ENCODE assay signal across 13 mouse cellular contexts in the genomic region with DNA sequence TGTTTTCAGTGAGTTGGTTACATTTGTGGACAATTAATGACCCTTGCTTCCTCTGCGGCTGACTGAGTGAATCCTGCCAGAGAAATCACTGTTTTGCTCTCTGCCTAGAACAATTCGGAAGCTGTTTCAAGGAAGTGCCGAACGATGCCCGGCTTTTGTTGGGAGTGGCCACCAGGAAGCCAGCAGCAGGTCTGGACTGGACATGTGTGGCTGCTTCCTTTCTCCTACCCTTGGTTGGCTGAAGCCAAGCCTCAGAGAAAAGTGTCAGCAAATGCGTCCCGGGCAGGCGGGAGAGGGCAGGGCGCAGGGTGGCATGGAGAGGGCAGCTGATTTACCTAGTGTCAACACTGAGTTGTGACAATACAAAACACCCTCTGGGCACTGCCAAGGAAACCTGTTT. TPM values are rescaled to one million over a fixed set of nuclear protein-coding genes. Genes with fewer than 3 reads are reported as not detected.
DNase-seq lines count a peak whose midpoint lies in the region; ATAC-seq and TF ChIP-seq lines count a peak whose summit lies in the region.
"Had no signal": no experiment of that assay in that cellular context is flagged by ENCODE, and none has a peak within 500 bp of the region (broad histone marks: within the 10 kb centered on the region; RNA-seq: fewer than 3 reads in every experiment).

No protein-coding gene starts in this region.

- H3K4me1 ChIP-seq in liver, adult 2 months (ENCODE audit: control insufficient read depth, insufficient read depth, low read length) = peaks cover 37% of the 10 kb centered on the region
- peaks cover 78% of the 10 kb centered on the region for H3K4me1 ChIP-seq in heart, embryonic 13.5 days
- peaks cover 21% of the 10 kb centered on the region; the same call in 1 of the 2 replicates for H3K4me1 ChIP-seq in kidney, postnatal 0 days (replicated peaks; ENCODE audit: insufficient read depth, low read length)

- peak; percentile 92 for DNase-seq in liver, adult 2 months (ENCODE audit: extremely low read depth, low read depth, low spot score)
- DNase-seq in liver = no peak
- peak; percentile 71 for DNase-seq in kidney, postnatal 0 days (ENCODE audit: low spot score)
- DNase-seq in lung, postnatal 4 days = peak; percentile 74 to 87
- no peak for DNase-seq in cerebellum, postnatal 14 days
- DNase-seq in yolk sac, embryonic 10.5 days (ENCODE audit: low spot score) = no peak
- DNase-seq: cerebellum, postnatal 36 days had no signal

- TF ChIP-seq POLR2A in liver, adult 2 months (IDR thresholded peaks at IDR 0.05; ENCODE audit: extremely low read depth, insufficient read depth, low read length) = no peak

- H3K9me3 ChIP-seq in heart, embryonic 13.5 days = no peaks in the 10 kb centered on the region
- H3K9me3 ChIP-seq in kidney, postnatal 0 days (replicated peaks; ENCODE audit: low read length) = no peaks in the 10 kb centered on the region
- H3K9me3 ChIP-seq: hindbrain, embryonic 12.5 days; midbrain, embryonic 15.5 days had no signal

- peak overlapping the region; percentile 88 for H3K27ac ChIP-seq in liver, adult 2 months (replicated peaks; ENCODE audit: insufficient read depth, low read depth, low read length)
- peak overlapping the region; percentile 78 for H3K27ac ChIP-seq in heart, embryonic 13.5 days (replicated peaks)
- peak overlapping the region; percentile 82 for H3K27ac ChIP-seq in kidney, postnatal 0 days
- H3K27ac ChIP-seq: hindbrain, embryonic 12.5 days; midbrain, embryonic 15.5 days had no signal

- no peaks in the 10 kb centered on the region; the same call in 1 of the 2 replicates for H3K36me3 ChIP-seq in liver, adult 2 months (ENCODE audit: control insufficient read depth, insufficient read depth, low read length)
- peaks cover 22% of the 10 kb centered on the region for H3K36me3 ChIP-seq in heart, embryonic 13.5 days
- no peaks in the 10 kb centered on the region for H3K36me3 ChIP-seq in kidney, postnatal 0 days (ENCODE audit: insufficient read depth, low read length)
- H3K36me3 ChIP-seq: hindbrain, embryonic 12.5 days; midbrain, embryonic 15.5 days had no signal

- H3K9ac ChIP-seq in liver, adult 2 months (ENCODE audit: low read depth, low read length) = peak overlapping the region; percentile 18; the same call in 1 of the 2 replicates
- H3K9ac ChIP-seq in heart, embryonic 13.5 days = peak overlapping the region; percentile 33; the same call in 1 of the 2 replicates
- no peak overlapping the region for H3K9ac ChIP-seq in kidney, postnatal 0 days (ENCODE audit: low read depth, low read length)
- H3K9ac ChIP-seq: hindbrain, embryonic 12.5 days; midbrain, embryonic 15.5 days had no signal

- no peak overlapping the region for H3K4me3 ChIP-seq in liver, adult 2 months (ENCODE audit: insufficient read depth, low read depth, low read length)
- no peak overlapping the region for H3K4me3 ChIP-seq in heart, embryonic 13.5 days
- H3K4me3 ChIP-seq in kidney, postnatal 0 days (replicated peaks; ENCODE audit: low read depth, low read length) = no peak overlapping the region
- H3K4me3 ChIP-seq: hindbrain, embryonic 12.5 days; midbrain, embryonic 15.5 days had no signal

- ATAC-seq in heart, embryonic 13.5 days (ENCODE audit: extremely low read depth, insufficient number of reproducible peaks, low FRiP score, low TSS enrichment) = no peak
- ATAC-seq in kidney, postnatal 0 days (replicated peaks; ENCODE audit: low FRiP score, low read depth) = peak; percentile 36
- ATAC-seq in megakaryocyte progenitor cell, adult 5-6 weeks (replicated peaks; ENCODE audit: poor library complexity) = no peak
- ATAC-seq: CD4-positive, CD25-positive, alpha-beta regulatory T cell, adult 4 months; midbrain, embryonic 15.5 days had no signal

- TF ChIP-seq CTCF in liver, adult 2 months (IDR thresholded peaks at IDR 0.05; ENCODE audit: low read depth, low read length) = no peak
- no peak for TF ChIP-seq CTCF in kidney, postnatal 0 days (IDR thresholded peaks at IDR 0.05; ENCODE audit: low read depth)

- 8% methylated on average over 9 of the region's 9 CpGs for WGBS in liver, adult 2 months
- 80% methylated on average over 9 of the region's 9 CpGs for WGBS in heart, embryonic 13.5 days
- 25% methylated on average over 9 of the region's 9 CpGs for WGBS in kidney, postnatal 0 days

- H3K27me3 ChIP-seq in liver, adult 2 months (ENCODE audit: control insufficient read depth, insufficient read depth, low read length) = no peaks in the 10 kb centered on the region
- 0 out of 2 replicates have a peak, but pooled peaks cover 8% of the 10 kb centered on the region for H3K27me3 ChIP-seq in heart, embryonic 13.5 days (replicated peaks)
- H3K27me3 ChIP-seq in kidney, postnatal 0 days (ENCODE audit: insufficient read depth, low read length) = no peaks in the 10 kb centered on the region

- H3K79me2 ChIP-seq in liver, adult 2 months (ENCODE audit: control insufficient read depth, insufficient read depth, low read length) = peaks cover 26% of the 10 kb centered on the region

- peak overlapping the region; percentile 81 for H3K4me2 ChIP-seq in heart, embryonic 13.5 days
- H3K4me2 ChIP-seq in kidney, postnatal 0 days (ENCODE audit: low read length) = peak overlapping the region; percentile 18
- H3K4me2 ChIP-seq: hindbrain, embryonic 12.5 days; midbrain, embryonic 15.5 days had no signal

RNA-seq across cellular contexts. Expression of gene Bik, which starts 3.6 kb away (rescaled TPM):
- total RNA-seq in liver, adult 2 months (2014; rRNA removed) = 7.0 and 9.3 TPM in 2 replicates
- polyA plus RNA-seq in liver, adult 2 months (2012; rRNA removed) = 6.3 and 7.8 TPM in 2 replicates
- 31.2 and 31.8 TPM in 2 replicates for polyA plus RNA-seq in heart, embryonic 13.5 days (2015; fragmentation: Nextera tagmentation; extraction: Ambion mirVana)
- 14.1 and 16.1 TPM in 2 replicates for polyA plus RNA-seq in kidney, postnatal 0 days (2015; fragmentation: Nextera tagmentation; extraction: Ambion mirVana)
- 0.15 TPM in 1 of 2 replicates, not detected in the other for total RNA-seq in megakaryocyte progenitor cell, adult 5-6 weeks (2015)
- total RNA-seq in megakaryocyte progenitor cell, adult 5-6 weeks (2017) = 0.25 TPM in 1 of 2 replicates, not detected in the other
- total RNA-seq: left cerebral cortex, postnatal 14 days had no signal

RNA-seq across cellular contexts. Expression of gene Ttll1, which starts 19.5 kb away (rescaled TPM):
- total RNA-seq in liver, adult 2 months (2014; rRNA removed) = 1.0 and 1.3 TPM in 2 replicates
- 2.1 and 2.2 TPM in 2 replicates for polyA plus RNA-seq in liver, adult 2 months (2012; rRNA removed)
- 21.5 and 22.1 TPM in 2 replicates for polyA plus RNA-seq in heart, embryonic 13.5 days (2015; fragmentation: Nextera tagmentation; extraction: Ambion mirVana)
- polyA plus RNA-seq in kidney, postnatal 0 days (2015; fragmentation: Nextera tagmentation; extraction: Ambion mirVana) = 16.6 and 19.0 TPM in 2 replicates
- 6.2 and 7.6 TPM in 2 replicates for total RNA-seq in megakaryocyte progenitor cell, adult 5-6 weeks (2015)
- total RNA-seq in megakaryocyte progenitor cell, adult 5-6 weeks (2017) = 2.0 and 4.9 TPM in 2 replicates

RNA-seq across cellular contexts. Expression of gene Tspo, which starts 33.2 kb away (rescaled TPM):
- 99.9 and 123 TPM in 2 replicates for total RNA-seq in liver, adult 2 months (2014; rRNA removed)
- polyA plus RNA-seq in liver, adult 2 months (2012; rRNA removed) = 206 and 283 TPM in 2 replicates
- 139 and 150 TPM in 2 replicates for polyA plus RNA-seq in heart, embryonic 13.5 days (2015; fragmentation: Nextera tagmentation; extraction: Ambion mirVana)
- 159 and 169 TPM in 2 replicates for polyA plus RNA-seq in kidney, postnatal 0 days (2015; fragmentation: Nextera tagmentation; extraction: Ambion mirVana)
- 123 and 129 TPM in 2 replicates for total RNA-seq in megakaryocyte progenitor cell, adult 5-6 weeks (2015)
- total RNA-seq in megakaryocyte progenitor cell, adult 5-6 weeks (2017) = 70.4 and 103 TPM in 2 replicates

RNA-seq across cellular contexts. Expression of gene Mcat, which starts 33.4 kb away (rescaled TPM):
- total RNA-seq in liver, adult 2 months (2014; rRNA removed) = 25.9 and 27.9 TPM in 2 replicates
- 29.3 and 30.7 TPM in 2 replicates for polyA plus RNA-seq in liver, adult 2 months (2012; rRNA removed)
- 29.6 and 32.6 TPM in 2 replicates for polyA plus RNA-seq in heart, embryonic 13.5 days (2015; fragmentation: Nextera tagmentation; extraction: Ambion mirVana)
- polyA plus RNA-seq in kidney, postnatal 0 days (2015; fragmentation: Nextera tagmentation; extraction: Ambion mirVana) = 37.6 and 41.2 TPM in 2 replicates
- 13.2 and 17.6 TPM in 2 replicates for total RNA-seq in megakaryocyte progenitor cell, adult 5-6 weeks (2015)
- total RNA-seq in megakaryocyte progenitor cell, adult 5-6 weeks (2017) = 15.3 and 16.3 TPM in 2 replicates

Comparison
In these comparisons a context has a peak if more than half of its experiments do, and no peak if none do; other contexts are left out.
1. DNase-seq: peak in liver, adult 2 months (single experiment), kidney, postnatal 0 days (single experiment) and lung, postnatal 4 days (2 of 2); none in liver (single experiment), cerebellum, postnatal 14 days (0 of 2) and yolk sac, embryonic 10.5 days (single experiment).
2. Peak in every context shown above with its lines, with median percentiles within 50 percentile points of each other: H3K27ac ChIP-seq.